Mouse (Mus musculus): ENCODE data around the gene Evi2b. TPM values are rescaled to one million over a fixed set of nuclear protein-coding genes. Genes with fewer than 3 reads are reported as not detected.

Evi2b gene
- polyA plus RNA-seq, 1 experiment from 2014 or later = 0.39 TPM

DNA sequence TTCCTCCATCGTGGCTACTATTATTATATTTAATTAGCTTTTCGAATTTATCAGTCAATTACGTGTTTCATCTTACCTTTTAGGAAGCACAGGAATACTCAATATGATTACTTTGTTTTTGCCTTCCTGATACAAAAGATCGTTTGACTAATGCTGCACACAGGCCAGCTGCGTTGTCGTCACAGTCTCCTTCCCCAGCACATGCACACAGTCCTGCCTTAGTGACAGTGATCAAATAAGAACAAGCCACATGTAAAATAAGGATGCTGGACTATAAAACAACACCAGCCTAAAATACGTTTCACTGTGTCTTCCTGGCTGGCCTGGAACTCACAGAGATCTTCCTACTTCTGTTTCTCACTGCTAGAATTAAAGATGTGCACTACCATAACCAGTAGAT lies 19.1 kb downstream of the Evi2b start:
- ATAC-seq (ENCODE audit: insufficient number of reproducible peaks, insufficient read depth, low FRiP score, low read depth) = no peak
- no peaks in the 10 kb centered on the region for H3K4me1 ChIP-seq (ENCODE audit: control insufficient read depth in 2 of 2, insufficient read depth in 2 of 2, low read length in 2 of 2)
- no peaks in the 10 kb centered on the region for H3K9me3 ChIP-seq (ENCODE audit: control insufficient read depth, low read length)
- no peaks in the 10 kb centered on the region for H3K27me3 ChIP-seq (ENCODE audit: control insufficient read depth, insufficient read depth, low read length)
- H3K36me3 ChIP-seq (ENCODE audit: control insufficient read depth, insufficient read depth, low read length) = 0 out of 2 replicates have a peak, but pooled peaks cover 3% of the 10 kb centered on the region
- H3K9ac ChIP-seq (ENCODE audit: low read length) = no peak overlapping the region
- H3K4me3 ChIP-seq (ENCODE audit: control insufficient read depth in 1 of 2, insufficient read depth in 1 of 2, low read depth in 1 of 2, low read length in 2 of 2) = no peak overlapping the region
- H3K27ac ChIP-seq (replicated peaks in 1 of 2; ENCODE audit: control insufficient read depth in 1 of 2, insufficient read depth in 1 of 2, low read depth in 2 of 2, low read length in 2 of 2) = no peak overlapping the region
- no peak overlapping the region for H3K4me2 ChIP-seq (ENCODE audit: low read length)
- 89% methylated on average over 7 of the region's 7 CpGs for WGBS

- Histone ChIP-seq H3K27me3 (ENCODE audit: control insufficient read depth, insufficient read depth, low read length) (no peaks in the 10 kb centered on the region), H3K9ac (ENCODE audit: low read length) (no peak within 1 kb of the TSS), H3K36me3 (ENCODE audit: control insufficient read depth, insufficient read depth, low read length) (0 out of 2 replicates have a peak, but pooled peaks cover 3% of the 10 kb centered on the region), H3K4me3 (ENCODE audit: control insufficient read depth in 1 of 2, insufficient read depth in 1 of 2, low read depth in 1 of 2, low read length in 2 of 2) (no peak within 1 kb of the TSS), H3K9me3 (ENCODE audit: control insufficient read depth, low read length) (no peaks in the 10 kb centered on the region), H3K4me2 (ENCODE audit: low read length) (no peak within 1 kb of the TSS), H3K4me1 (ENCODE audit: control insufficient read depth in 2 of 2, insufficient read depth in 2 of 2, low read length in 2 of 2) (no peaks in the 10 kb centered on the region), H3K27ac (replicated peaks in 1 of 2; ENCODE audit: control insufficient read depth in 1 of 2, insufficient read depth in 1 of 2, low read depth in 2 of 2, low read length in 2 of 2) (no peak within 1 kb of the TSS)
- 59% methylated on average over 8 of the region's 8 CpGs for WGBS
- ATAC-seq (ENCODE audit: insufficient number of reproducible peaks, insufficient read depth, low FRiP score, low read depth) = no peak
These were observed 19.7 kb downstream of the Evi2b start, which contains the start of gene Omg for GRCm38 (mm10) chr11:79503845-79504244. Omg (minus strand) TSS chr11:79504084.

DNA sequence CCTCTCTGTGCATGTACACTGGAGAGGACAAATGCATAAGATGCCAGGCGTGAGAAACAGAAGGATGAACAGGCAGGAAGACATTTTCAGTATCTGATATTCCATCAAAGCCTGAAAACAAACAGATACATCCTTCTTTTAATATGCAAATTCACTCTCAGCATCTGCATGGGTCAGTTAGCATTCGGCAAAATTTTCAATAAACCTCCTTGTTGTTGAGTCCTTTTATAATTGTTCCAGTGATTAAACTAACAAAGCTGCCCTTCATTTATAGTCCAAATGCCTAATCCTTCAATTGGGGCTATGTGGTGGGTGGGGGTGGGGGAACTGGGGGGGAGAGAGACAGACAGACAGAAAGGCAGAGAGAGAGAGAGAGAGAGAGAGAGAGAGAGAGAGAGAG lies 20.6 kb downstream of the Evi2b start:
- H3K4me2 ChIP-seq (ENCODE audit: low read length) = no peak overlapping the region
- H3K9ac ChIP-seq (ENCODE audit: low read length) = no peak overlapping the region
- H3K4me1 ChIP-seq (ENCODE audit: control insufficient read depth in 2 of 2, insufficient read depth in 2 of 2, low read length in 2 of 2) = no peaks in the 10 kb centered on the region
- no peak overlapping the region for H3K27ac ChIP-seq (replicated peaks in 1 of 2; ENCODE audit: control insufficient read depth in 1 of 2, insufficient read depth in 1 of 2, low read depth in 2 of 2, low read length in 2 of 2)
- WGBS = 73% methylated on average over 2 of the region's 2 CpGs
- 0 out of 2 replicates have a peak, but pooled peaks cover 3% of the 10 kb centered on the region for H3K36me3 ChIP-seq (ENCODE audit: control insufficient read depth, insufficient read depth, low read length)
- H3K4me3 ChIP-seq (ENCODE audit: control insufficient read depth in 1 of 2, insufficient read depth in 1 of 2, low read depth in 1 of 2, low read length in 2 of 2) = no peak overlapping the region
- H3K27me3 ChIP-seq (ENCODE audit: control insufficient read depth, insufficient read depth, low read length) = no peaks in the 10 kb centered on the region
- H3K9me3 ChIP-seq (ENCODE audit: control insufficient read depth, low read length) = no peaks in the 10 kb centered on the region
- no peak for ATAC-seq (ENCODE audit: insufficient number of reproducible peaks, insufficient read depth, low FRiP score, low read depth)

- H3K36me3 ChIP-seq (ENCODE audit: control insufficient read depth, insufficient read depth, low read length) = 0 out of 2 replicates have a peak, but pooled peaks cover 4% of the 10 kb centered on the region
- H3K9ac ChIP-seq (ENCODE audit: low read length) = no peak overlapping the region
- no peak overlapping the region for H3K4me2 ChIP-seq (ENCODE audit: low read length)
- 62% methylated on average over 10 of the region's 10 CpGs for WGBS
- no peaks in the 10 kb centered on the region for H3K27me3 ChIP-seq (ENCODE audit: control insufficient read depth, insufficient read depth, low read length)
- no peak overlapping the region for H3K27ac ChIP-seq (replicated peaks in 1 of 2; ENCODE audit: control insufficient read depth in 1 of 2, insufficient read depth in 1 of 2, low read depth in 2 of 2, low read length in 2 of 2)
- ATAC-seq (ENCODE audit: insufficient number of reproducible peaks, insufficient read depth, low FRiP score, low read depth) = no peak
- H3K9me3 ChIP-seq (ENCODE audit: control insufficient read depth, low read length) = no peaks in the 10 kb centered on the region
- H3K4me1 ChIP-seq (ENCODE audit: control insufficient read depth in 2 of 2, insufficient read depth in 2 of 2, low read length in 2 of 2) = peaks cover 0 to 6% of the 10 kb centered on the region in 2 experiments; a peak in 1 of 4 replicates
- H3K4me3 ChIP-seq (ENCODE audit: control insufficient read depth in 1 of 2, insufficient read depth in 1 of 2, low read depth in 1 of 2, low read length in 2 of 2) = no peak overlapping the region
These were observed 28.4 kb downstream of the Evi2b start for GRCm38 (mm10) chr11:79494976-79495800.

DNA sequence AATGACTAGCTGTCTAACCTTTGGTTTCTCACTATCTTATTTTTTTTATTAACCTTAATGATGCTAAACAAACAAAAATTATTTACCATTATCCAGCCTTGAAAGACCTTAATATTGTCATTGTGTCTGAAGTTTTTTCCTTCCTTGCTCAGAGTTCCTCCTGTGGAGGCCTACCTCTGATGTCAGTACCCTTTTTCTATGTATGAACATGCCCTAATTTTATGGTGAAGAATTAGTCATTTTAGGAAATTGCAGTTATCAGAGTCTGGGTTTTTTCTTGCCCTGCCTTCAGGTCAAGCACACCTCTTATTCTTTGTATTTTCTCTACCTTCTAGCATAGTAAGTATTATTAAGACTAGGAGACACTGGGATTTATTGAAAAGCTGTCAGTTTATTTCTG lies 38.8 kb downstream of the Evi2b start:
- H3K9me3 ChIP-seq (ENCODE audit: control insufficient read depth, low read length) = no peaks in the 10 kb centered on the region
- H3K4me1 ChIP-seq (ENCODE audit: control insufficient read depth in 2 of 2, insufficient read depth in 2 of 2, low read length in 2 of 2) = no peaks in the 10 kb centered on the region
- peaks cover 31% of the 10 kb centered on the region for H3K36me3 ChIP-seq (ENCODE audit: control insufficient read depth, insufficient read depth, low read length)
- no peak overlapping the region for H3K9ac ChIP-seq (ENCODE audit: low read length)
- ATAC-seq (ENCODE audit: insufficient number of reproducible peaks, insufficient read depth, low FRiP score, low read depth) = no peak
- H3K27me3 ChIP-seq (ENCODE audit: control insufficient read depth, insufficient read depth, low read length) = no peaks in the 10 kb centered on the region
- no peak overlapping the region for H3K27ac ChIP-seq (replicated peaks in 1 of 2; ENCODE audit: control insufficient read depth in 1 of 2, insufficient read depth in 1 of 2, low read depth in 2 of 2, low read length in 2 of 2)
- no peak overlapping the region for H3K4me3 ChIP-seq (ENCODE audit: control insufficient read depth in 1 of 2, insufficient read depth in 1 of 2, low read depth in 1 of 2, low read length in 2 of 2)
- H3K4me2 ChIP-seq (ENCODE audit: low read length) = no peak overlapping the region

GRCm38 (mm10) chr11:79483876-79484528 lies 39.6 kb downstream of the Evi2b start:
- peaks cover 31% of the 10 kb centered on the region for H3K36me3 ChIP-seq (ENCODE audit: control insufficient read depth, insufficient read depth, low read length)
- no peak overlapping the region for H3K4me3 ChIP-seq (ENCODE audit: control insufficient read depth in 1 of 2, insufficient read depth in 1 of 2, low read depth in 1 of 2, low read length in 2 of 2)
- no peaks in the 10 kb centered on the region for H3K27me3 ChIP-seq (ENCODE audit: control insufficient read depth, insufficient read depth, low read length)
- no peak overlapping the region for H3K27ac ChIP-seq (replicated peaks in 1 of 2; ENCODE audit: control insufficient read depth in 1 of 2, insufficient read depth in 1 of 2, low read depth in 2 of 2, low read length in 2 of 2)
- H3K9me3 ChIP-seq (ENCODE audit: control insufficient read depth, low read length) = no peaks in the 10 kb centered on the region
- H3K4me2 ChIP-seq (ENCODE audit: low read length) = no peak overlapping the region
- H3K9ac ChIP-seq (ENCODE audit: low read length) = no peak overlapping the region
- 88% methylated on average over 7 of the region's 7 CpGs for WGBS
- ATAC-seq (ENCODE audit: insufficient number of reproducible peaks, insufficient read depth, low FRiP score, low read depth) = no peak
- H3K4me1 ChIP-seq (ENCODE audit: control insufficient read depth in 2 of 2, insufficient read depth in 2 of 2, low read length in 2 of 2) = no peaks in the 10 kb centered on the region

- Histone ChIP-seq H3K4me1 (ENCODE audit: control insufficient read depth in 2 of 2, insufficient read depth in 2 of 2, low read length in 2 of 2) (no peaks in the 10 kb centered on the region), H3K9ac (ENCODE audit: low read length) (no peak overlapping the region), H3K4me2 (ENCODE audit: low read length) (no peak overlapping the region), H3K36me3 (ENCODE audit: control insufficient read depth, insufficient read depth, low read length) (peaks cover 35% of the 10 kb centered on the region), H3K27me3 (ENCODE audit: control insufficient read depth, insufficient read depth, low read length) (no peaks in the 10 kb centered on the region), H3K4me3 (ENCODE audit: control insufficient read depth in 1 of 2, insufficient read depth in 1 of 2, low read depth in 1 of 2, low read length in 2 of 2) (no peak overlapping the region), H3K27ac (replicated peaks in 1 of 2; ENCODE audit: control insufficient read depth in 1 of 2, insufficient read depth in 1 of 2, low read depth in 2 of 2, low read length in 2 of 2) (no peak overlapping the region), H3K9me3 (ENCODE audit: control insufficient read depth, low read length) (no peaks in the 10 kb centered on the region)
- 97% methylated on average over 6 of the region's 6 CpGs for WGBS
- ATAC-seq (ENCODE audit: insufficient number of reproducible peaks, insufficient read depth, low FRiP score, low read depth) = no peak
These were observed 40.2 kb downstream of the Evi2b start for GRCm38 (mm10) chr11:79483392-79483791.
